Mouse (Mus musculus): ENCODE measurements around the gene Gna13. TPM values are rescaled to one million over a fixed set of nuclear protein-coding genes. Genes with fewer than 3 reads are reported as not detected.

Gene Gna13
- total and polyA plus RNA-seq, 2 experiments from 2014 or later = 44.4 to 55.0 TPM

DNA sequence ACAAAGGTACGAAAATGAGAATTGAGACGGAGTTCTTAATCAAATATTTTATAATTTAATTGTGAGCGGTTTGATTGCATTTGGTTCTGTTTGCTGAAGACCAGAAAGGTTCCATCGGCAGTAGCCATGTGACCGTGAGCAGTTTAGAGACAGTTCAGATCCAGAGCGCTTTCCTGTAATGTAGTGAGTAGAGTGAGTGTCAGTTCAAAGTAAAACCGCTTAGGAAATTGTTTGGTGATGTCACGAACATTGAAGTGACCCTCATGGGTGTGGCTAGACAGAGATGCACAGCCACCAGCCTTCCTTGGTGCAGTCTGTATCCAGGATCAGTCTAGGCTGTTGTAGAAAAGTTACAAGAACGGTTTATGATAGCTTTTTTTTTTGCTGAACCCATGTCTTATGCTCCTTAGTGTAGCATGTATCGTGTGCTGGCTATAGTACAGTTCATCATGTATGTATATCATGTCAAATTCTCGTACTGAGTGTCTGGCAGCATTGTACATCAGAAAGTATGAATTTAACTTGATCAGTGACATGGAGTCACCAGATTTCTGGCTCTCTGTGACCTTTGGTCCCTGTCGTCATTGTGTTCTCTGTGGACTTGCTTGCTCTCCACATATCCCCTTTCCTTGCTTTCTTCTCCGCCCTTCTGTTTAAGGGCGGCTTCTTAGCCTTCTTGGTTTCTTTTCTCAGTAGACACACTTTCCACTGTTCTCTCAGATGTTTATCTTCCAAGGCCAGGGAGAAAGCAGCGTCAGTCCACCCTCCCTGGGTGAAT is 4.4 kb downstream of the Gna13 start:
- Histone ChIP-seq H3K4me3 (ENCODE audit: low read length) (no peak overlapping the region), H3K4me2 (ENCODE audit: low read depth, low read length) (peak overlapping the region; percentile 29; the same call in 1 of the 2 replicates), H3K27ac (no peak overlapping the region), H3K27me3 (ENCODE audit: insufficient read depth, low read length) (no peaks in the 10 kb centered on the region), H3K36me3 (ENCODE audit: insufficient read depth, low read length) (no peaks in the 10 kb centered on the region), H3K9me3 (ENCODE audit: low read length) (no peaks in the 10 kb centered on the region), H3K4me1 (ENCODE audit: insufficient read depth, low read length) (peaks cover 28% of the 10 kb centered on the region), H3K9ac (replicated peaks; ENCODE audit: low read length) (no peak overlapping the region)
- ATAC-seq (no peak), DNase-seq (ENCODE audit: low spot score) (no peak)
- TF ChIP-seq CTCF (IDR thresholded peaks at IDR 0.05; ENCODE audit: low read depth) = no peak
- 80% methylated on average over 15 of the region's 15 CpGs for WGBS

DNA sequence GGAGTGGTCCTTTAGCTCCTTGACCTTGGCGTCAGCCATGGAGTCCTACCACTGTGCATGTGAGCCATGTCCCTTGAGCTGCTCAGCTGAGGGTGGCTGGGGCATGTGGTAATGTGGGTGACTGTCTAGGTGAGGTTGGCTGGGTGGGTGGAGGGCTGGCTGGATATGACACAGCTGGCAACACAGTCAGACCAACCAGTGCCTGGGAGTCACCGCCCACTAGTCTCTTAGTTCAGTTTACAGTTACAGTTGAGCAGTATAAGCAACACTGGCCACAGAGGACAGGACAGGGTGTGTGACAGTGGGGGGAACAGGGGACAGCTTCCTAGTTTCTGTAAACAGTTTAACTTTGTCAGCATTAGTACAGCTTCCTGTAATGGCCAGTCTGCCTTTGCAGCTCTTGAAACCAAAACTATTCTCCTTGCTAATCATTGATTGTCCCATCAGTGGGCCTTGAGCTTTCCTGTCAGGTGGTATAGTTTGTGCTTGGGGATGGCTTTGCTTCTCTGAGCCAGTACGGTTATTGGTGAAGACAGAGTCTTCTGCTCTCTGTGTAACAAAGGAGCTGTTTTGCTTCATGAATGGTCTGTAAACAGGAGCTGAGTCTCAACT is 6.5 kb downstream of the Gna13 start:
- TF ChIP-seq CTCF (IDR thresholded peaks at IDR 0.05; ENCODE audit: low read depth) = no peak
- no peak overlapping the region for H3K9ac ChIP-seq (replicated peaks; ENCODE audit: low read length)
- no peak overlapping the region for H3K27ac ChIP-seq
- ATAC-seq (no peak), DNase-seq (ENCODE audit: low spot score) (no peak)
- H3K4me1 ChIP-seq (ENCODE audit: insufficient read depth, low read length) = peaks cover 27% of the 10 kb centered on the region
- H3K4me2 ChIP-seq (ENCODE audit: low read depth, low read length) = no peak overlapping the region
- no peaks in the 10 kb centered on the region for H3K27me3 ChIP-seq (ENCODE audit: insufficient read depth, low read length)
- no peak overlapping the region for H3K4me3 ChIP-seq (ENCODE audit: low read length)
- H3K36me3 ChIP-seq (ENCODE audit: insufficient read depth, low read length) = no peaks in the 10 kb centered on the region
- H3K9me3 ChIP-seq (ENCODE audit: low read length) = no peaks in the 10 kb centered on the region
- WGBS = 79% methylated on average over 3 of the region's 3 CpGs

DNA sequence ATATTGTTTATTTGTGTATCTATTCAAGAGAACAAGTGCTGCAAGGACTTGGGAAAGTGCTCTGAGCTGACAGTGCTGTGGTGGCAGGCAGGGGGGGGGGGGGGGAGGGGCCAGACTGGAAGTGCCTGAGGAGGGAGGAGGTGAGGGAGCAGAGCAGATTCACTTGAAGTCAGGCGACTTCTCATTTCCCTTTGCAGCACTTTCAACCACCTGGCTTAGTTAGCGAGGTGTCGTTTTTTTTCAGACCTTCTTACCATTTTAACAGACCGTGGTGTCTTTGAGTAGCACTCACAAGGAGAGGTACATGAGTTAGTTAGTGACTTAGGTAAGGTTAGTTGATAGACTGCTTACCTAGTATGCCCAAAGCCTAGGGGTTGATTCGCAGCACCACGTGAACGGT is 12.8 kb downstream of the Gna13 start:
- H3K4me2 ChIP-seq (ENCODE audit: low read depth, low read length) = no peak overlapping the region
- no peak for TF ChIP-seq CTCF (IDR thresholded peaks at IDR 0.05; ENCODE audit: low read depth)
- peaks cover 24% of the 10 kb centered on the region for H3K4me1 ChIP-seq (ENCODE audit: insufficient read depth, low read length)
- H3K9me3 ChIP-seq (ENCODE audit: low read length) = no peaks in the 10 kb centered on the region
- DNase-seq (ENCODE audit: low spot score) = no peak
- H3K4me3 ChIP-seq (ENCODE audit: low read length) = no peak overlapping the region
- H3K36me3 ChIP-seq (ENCODE audit: insufficient read depth, low read length) = no peaks in the 10 kb centered on the region
- no peak overlapping the region for H3K27ac ChIP-seq
- no peaks in the 10 kb centered on the region for H3K27me3 ChIP-seq (ENCODE audit: insufficient read depth, low read length)
- no peak for ATAC-seq
- 81% methylated on average over 7 of the region's 7 CpGs for WGBS
- no peak overlapping the region for H3K9ac ChIP-seq (replicated peaks; ENCODE audit: low read length)

DNA sequence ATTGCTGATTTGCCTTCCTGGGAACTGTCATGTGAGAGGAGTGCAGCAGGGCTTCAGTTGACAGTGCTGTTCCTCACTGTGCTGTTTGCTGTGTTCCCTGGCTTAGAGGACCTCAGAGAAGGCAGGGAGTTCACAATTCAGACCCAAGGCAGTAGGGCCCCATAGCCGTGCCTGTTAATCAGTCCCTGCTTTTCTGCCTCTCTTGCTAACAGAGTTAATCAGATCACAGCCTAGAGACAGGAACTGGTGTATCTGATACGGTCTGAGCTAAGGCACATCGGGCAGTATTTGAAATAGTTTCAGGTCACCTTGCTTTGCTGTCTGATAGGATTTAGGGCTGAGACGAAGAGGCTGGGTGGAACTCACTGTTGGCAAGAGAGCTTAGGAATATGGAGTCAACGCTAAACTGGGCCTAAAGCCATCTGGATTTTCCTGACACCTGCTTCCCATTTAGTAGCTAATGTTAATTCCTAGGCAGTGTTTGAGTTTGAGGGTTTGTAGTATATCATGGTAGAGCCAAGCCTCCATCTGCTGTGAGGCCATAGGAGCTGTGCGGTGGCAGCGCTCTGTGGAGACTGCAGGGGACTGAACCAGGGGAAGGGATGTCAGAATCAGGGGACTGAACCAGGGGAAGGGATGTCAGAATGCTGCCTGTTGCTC is 14.0 kb downstream of the Gna13 start:
- peak overlapping the region; percentile 36; the same call in 1 of the 2 replicates for H3K27ac ChIP-seq
- H3K27me3 ChIP-seq (ENCODE audit: insufficient read depth, low read length) = no peaks in the 10 kb centered on the region
- H3K4me1 ChIP-seq (ENCODE audit: insufficient read depth, low read length) = peaks cover 21% of the 10 kb centered on the region
- no peaks in the 10 kb centered on the region for H3K9me3 ChIP-seq (ENCODE audit: low read length)
- no peak overlapping the region for H3K4me3 ChIP-seq (ENCODE audit: low read length)
- TF ChIP-seq CTCF (IDR thresholded peaks at IDR 0.05; ENCODE audit: low read depth) = no peak
- H3K4me2 ChIP-seq (ENCODE audit: low read depth, low read length) = 0 out of 2 replicates have a peak overlapping the region, but pooled peaks have one; percentile 16
- no peak for ATAC-seq
- no peaks in the 10 kb centered on the region for H3K36me3 ChIP-seq (ENCODE audit: insufficient read depth, low read length)
- peak; percentile 44 for DNase-seq (ENCODE audit: low spot score)
- WGBS = 38% methylated on average over 7 of the region's 7 CpGs
- H3K9ac ChIP-seq (replicated peaks; ENCODE audit: low read length) = no peak overlapping the region

DNA sequence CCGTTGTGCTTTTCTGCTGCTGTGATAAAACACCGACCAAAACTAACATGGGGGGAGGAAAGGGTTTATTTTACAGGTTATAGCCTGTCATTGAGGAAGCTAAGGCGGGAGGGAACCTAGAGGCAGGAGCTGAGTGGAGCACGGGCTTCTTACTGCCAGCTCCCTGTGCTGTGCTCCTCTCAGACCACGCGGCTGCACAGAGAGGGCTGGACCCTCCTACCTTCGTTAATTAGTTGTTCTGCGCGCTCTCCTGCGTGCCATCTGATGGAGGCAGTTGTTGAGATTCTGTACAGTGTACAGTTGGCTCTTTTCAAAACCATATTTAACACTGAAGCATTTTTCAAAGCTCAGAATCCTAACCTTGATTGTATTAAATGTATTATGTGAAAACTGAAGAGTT is 14.8 kb downstream of the Gna13 start:
- H3K9me3 ChIP-seq (ENCODE audit: low read length) = no peaks in the 10 kb centered on the region
- no peaks in the 10 kb centered on the region for H3K27me3 ChIP-seq (ENCODE audit: insufficient read depth, low read length)
- 44% methylated on average over 10 of the region's 10 CpGs for WGBS
- no peak for TF ChIP-seq CTCF (IDR thresholded peaks at IDR 0.05; ENCODE audit: low read depth)
- ATAC-seq = no peak; the same call in 1 of the 2 replicates
- no peak for DNase-seq (ENCODE audit: low spot score)
- H3K9ac ChIP-seq (replicated peaks; ENCODE audit: low read length) = no peak overlapping the region
- H3K4me3 ChIP-seq (ENCODE audit: low read length) = no peak overlapping the region
- H3K36me3 ChIP-seq (ENCODE audit: insufficient read depth, low read length) = no peaks in the 10 kb centered on the region
- no peak overlapping the region for H3K4me2 ChIP-seq (ENCODE audit: low read depth, low read length)
- no peak overlapping the region for H3K27ac ChIP-seq
- peaks cover 21% of the 10 kb centered on the region for H3K4me1 ChIP-seq (ENCODE audit: insufficient read depth, low read length)

DNA sequence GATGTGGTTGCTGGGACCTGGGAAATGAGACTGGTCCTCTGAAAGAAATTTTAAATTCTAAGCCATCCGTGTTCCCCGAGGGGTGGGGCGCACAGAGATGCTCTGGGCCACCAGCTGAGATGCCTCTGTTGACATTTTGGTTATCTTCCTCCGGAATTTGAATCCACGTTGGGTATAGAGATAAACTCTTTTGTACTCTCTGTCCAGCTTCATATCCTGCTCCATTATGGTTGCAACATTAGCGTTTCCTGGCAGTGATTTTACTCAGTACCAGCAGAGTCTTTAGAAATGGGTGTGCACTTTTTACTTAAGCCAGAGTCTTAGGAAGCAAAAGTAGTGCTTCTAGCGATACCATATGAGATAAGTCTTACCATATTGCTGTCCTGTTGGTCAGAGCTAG is 15.4 kb downstream of the Gna13 start:
- Histone ChIP-seq H3K27ac (no peak overlapping the region), H3K4me2 (ENCODE audit: low read depth, low read length) (no peak overlapping the region), H3K9me3 (ENCODE audit: low read length) (no peaks in the 10 kb centered on the region), H3K4me1 (ENCODE audit: insufficient read depth, low read length) (peaks cover 21% of the 10 kb centered on the region), H3K27me3 (ENCODE audit: insufficient read depth, low read length) (no peaks in the 10 kb centered on the region), H3K4me3 (ENCODE audit: low read length) (no peak overlapping the region), H3K9ac (replicated peaks; ENCODE audit: low read length) (no peak overlapping the region), H3K36me3 (ENCODE audit: insufficient read depth, low read length) (no peaks in the 10 kb centered on the region)
- no peak for ATAC-seq
- 61% methylated on average over 7 of the region's 7 CpGs for WGBS
- TF ChIP-seq CTCF (IDR thresholded peaks at IDR 0.05; ENCODE audit: low read depth) = no peak
- DNase-seq (ENCODE audit: low spot score) = no peak

Data from hindbrain, postnatal 0 days (tissue).